Mouse (Mus musculus) yolk sac, embryonic 10.5 days (tissue): ENCODE measurements around the gene Rsrc2.

ENCODE experiments used
- DNase-seq: peaks from one replicate; pipeline ENCODE4 v3.0.0-alpha.2; 2017; ENCODE audit warnings: low spot score

The Rsrc2 gene

DNA sequence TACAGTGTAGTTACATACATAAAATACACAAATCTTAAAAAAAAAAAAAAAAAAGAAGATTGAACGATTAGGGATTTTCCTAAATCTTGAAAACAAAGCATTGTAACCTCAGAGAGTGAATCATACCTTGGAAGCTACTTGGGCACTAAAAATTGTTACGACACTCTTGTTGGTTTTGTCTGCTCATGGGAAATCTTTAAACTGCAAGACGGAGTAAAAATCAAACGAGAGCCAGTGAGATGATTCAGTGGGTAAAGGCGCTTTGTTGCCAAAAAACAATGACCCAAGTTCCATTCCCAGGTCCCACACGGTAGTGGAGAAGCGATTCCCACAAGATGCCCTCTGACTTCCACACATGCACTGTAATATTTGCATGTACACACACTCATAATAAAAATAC, 53.0 kb downstream of the Rsrc2 start:
- no peak for DNase-seq

- DNase-seq: peak; percentile 41
Observed at GRCm38 (mm10) chr5:123694468-123694867, 54.7 kb downstream of the Rsrc2 start.

GRCm38 (mm10) chr5:123684221-123685144, 64.7 kb downstream of the Rsrc2 start, which contains the start of gene Clip1:
Clip1 (minus strand) TSS chr5:123684618.
- DNase-seq: peak; percentile 57

DNA sequence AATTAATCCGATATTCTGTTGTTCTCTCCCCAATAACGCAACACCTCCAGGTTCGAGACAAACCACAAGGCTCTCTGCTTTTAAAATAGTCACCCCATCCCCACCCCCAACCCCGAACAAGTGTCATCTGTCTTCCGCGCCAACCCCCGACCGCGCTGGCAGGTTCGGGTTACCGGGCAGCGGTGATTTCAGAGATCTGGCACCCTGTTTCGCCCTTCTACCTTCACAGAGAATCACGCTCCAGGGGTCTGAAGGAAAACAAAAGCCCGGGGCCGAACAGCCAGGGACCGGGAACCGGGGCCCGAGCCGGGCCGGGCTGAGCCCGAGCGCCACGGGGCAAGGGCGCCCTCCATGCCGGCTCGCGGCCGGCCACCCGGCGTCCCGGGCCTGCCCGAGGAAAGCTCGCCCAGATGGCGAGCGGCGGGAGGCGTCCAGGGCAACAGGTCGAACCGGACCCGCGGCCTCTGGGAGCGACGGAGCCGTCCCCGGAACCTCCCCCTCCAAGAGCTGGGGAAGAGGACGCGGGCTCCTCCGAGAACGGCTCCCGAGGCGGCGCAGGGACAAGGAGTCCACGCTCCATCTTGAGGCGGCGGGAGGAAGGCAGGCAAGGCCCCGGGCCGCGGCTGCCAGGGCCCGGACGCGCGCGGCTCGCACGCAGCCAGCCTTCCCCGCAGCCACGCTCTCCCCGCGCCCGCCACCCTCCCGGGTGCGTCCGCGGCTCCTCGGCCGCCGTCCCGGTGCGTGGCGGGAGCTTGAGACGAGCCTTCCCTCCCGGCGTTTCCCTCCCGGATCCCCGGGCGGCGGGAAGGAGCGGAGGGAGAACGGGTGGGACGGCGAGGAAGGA, 65.6 kb downstream of the Rsrc2 start:
- peak; percentile 67 for DNase-seq

DNA sequence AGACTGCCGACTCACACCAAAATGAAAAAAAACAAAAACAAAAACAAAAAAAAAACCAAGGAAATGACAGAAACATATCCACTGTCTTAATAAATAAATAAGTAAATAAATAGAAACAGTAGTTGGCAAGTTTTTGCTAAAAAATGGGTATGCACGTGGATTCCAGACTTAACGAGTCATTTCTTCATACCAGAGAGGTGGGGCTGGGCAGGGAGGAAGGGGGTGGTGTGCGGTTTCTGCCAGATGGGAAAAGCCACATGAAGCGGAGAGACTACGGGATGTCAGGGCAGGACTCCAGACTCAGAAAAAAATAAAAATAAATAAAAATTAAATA, 66.2 kb downstream of the Rsrc2 start:
- no peak for DNase-seq

GRCm38 (mm10) chr5:123682372-123682771, 66.8 kb downstream of the Rsrc2 start:
- no peak for DNase-seq

DNA sequence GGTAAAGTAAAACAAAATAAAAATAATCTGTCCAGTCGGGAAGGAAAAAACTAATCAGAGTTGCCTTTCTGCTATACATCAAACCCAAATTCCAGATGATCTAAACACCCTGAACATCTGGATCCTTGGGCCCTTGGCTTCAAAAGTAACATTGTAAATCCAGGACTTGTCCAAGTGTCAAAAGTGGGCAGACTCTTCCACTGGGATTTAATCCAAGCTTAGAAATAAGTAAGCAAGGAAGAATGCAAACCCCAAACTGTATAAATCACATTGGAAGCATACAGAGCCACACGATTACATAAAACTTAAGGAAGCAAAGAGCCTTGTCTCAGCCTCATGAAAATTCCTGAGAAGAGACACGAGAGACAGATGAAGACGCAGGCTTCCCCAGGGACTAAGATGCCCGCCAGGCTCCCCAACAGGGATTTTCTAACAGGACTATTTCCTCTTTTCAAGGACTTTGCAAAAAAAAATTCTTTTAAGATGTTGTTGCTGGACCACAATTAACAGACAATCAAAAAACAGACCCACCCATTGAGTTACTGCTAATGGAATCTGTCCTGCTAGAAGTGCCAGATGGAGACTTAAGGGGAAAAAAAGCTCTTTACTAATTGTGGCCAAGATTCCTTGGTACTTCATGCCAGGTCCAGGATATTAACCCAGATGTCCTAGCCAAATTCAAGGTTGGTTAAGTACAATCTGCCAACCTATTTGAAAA, 69.5 kb downstream of the Rsrc2 start:
- no peak for DNase-seq

GRCm38 (mm10) chr5:123679106-123679505, 70.1 kb downstream of the Rsrc2 start:
- no peak for DNase-seq
